Mouse (Mus musculus): ENCODE data around the gene Srp54a. TPM values are rescaled to one million over a fixed set of nuclear protein-coding genes. Genes with fewer than 3 reads are reported as not detected.
"Not testable (repeated sequence)": the region's sequence is repeated elsewhere in the genome, so short reads cannot be mapped to it uniquely, and the experiment has no call there.

Gene Srp54a
- polyA plus RNA-seq, 1 experiment from 2014 or later, result 124 TPM

- no CpG with 5 or more reads among the region's 40 CpGs for WGBS
- H3K27ac ChIP-seq (replicated peaks); H3K9me3 ChIP-seq (ENCODE audit: control insufficient read depth, low read length); H3K4me1 ChIP-seq (replicated peaks; ENCODE audit: control insufficient read depth, insufficient read depth); H3K9ac ChIP-seq (ENCODE audit: low read length); H3K36me3 ChIP-seq (ENCODE audit: control insufficient read depth, insufficient read depth, low read length); H3K27me3 ChIP-seq (ENCODE audit: control insufficient read depth, insufficient read depth, low read length); H3K4me3 ChIP-seq (ENCODE audit: low read depth, low read length); H3K4me2 ChIP-seq (replicated peaks; ENCODE audit: low read depth); DNase-seq (ENCODE audit: low spot score): not testable (repeated sequence)
- ATAC-seq (ENCODE audit: low FRiP score, low TSS enrichment), result peak; percentile 99
Measured at GRCm38 (mm10) chr12:55124242-55124641, 44.2 kb downstream of the Srp54a start, which contains the start of gene Fam177a. Fam177a (plus strand) TSS chr12:55124469.

DNA sequence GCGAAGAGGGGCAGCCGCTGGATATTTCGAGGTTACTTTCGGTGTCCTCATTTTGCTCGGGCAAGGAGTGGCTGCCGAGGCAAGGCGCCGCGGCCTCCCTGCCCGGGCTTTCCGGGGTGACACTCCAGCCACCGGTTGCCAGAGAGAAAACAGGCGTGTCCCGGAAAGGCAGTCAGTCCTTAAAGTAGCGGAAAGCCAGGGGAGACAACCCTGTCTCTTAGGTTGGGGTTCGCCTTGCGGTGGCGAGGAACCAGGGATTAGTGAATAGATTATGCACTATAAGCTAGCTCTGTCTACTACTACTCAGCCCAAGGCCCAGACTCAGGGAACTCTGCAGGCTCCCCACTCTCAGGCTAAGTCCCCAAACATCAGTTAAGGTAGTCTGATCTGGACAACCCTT lies 44.7 kb downstream of the Srp54a start:
- not testable (repeated sequence) for H3K27me3 ChIP-seq (ENCODE audit: control insufficient read depth, insufficient read depth, low read length); H3K27ac ChIP-seq (replicated peaks); DNase-seq (ENCODE audit: low spot score); H3K9ac ChIP-seq (ENCODE audit: low read length); H3K4me3 ChIP-seq (ENCODE audit: low read depth, low read length); H3K36me3 ChIP-seq (ENCODE audit: control insufficient read depth, insufficient read depth, low read length); H3K9me3 ChIP-seq (ENCODE audit: control insufficient read depth, low read length); H3K4me2 ChIP-seq (replicated peaks; ENCODE audit: low read depth); H3K4me1 ChIP-seq (replicated peaks; ENCODE audit: control insufficient read depth, insufficient read depth)
- WGBS, result no CpG with 5 or more reads among the region's 18 CpGs
- peak; percentile 71 for ATAC-seq (ENCODE audit: low FRiP score, low TSS enrichment)

DNA sequence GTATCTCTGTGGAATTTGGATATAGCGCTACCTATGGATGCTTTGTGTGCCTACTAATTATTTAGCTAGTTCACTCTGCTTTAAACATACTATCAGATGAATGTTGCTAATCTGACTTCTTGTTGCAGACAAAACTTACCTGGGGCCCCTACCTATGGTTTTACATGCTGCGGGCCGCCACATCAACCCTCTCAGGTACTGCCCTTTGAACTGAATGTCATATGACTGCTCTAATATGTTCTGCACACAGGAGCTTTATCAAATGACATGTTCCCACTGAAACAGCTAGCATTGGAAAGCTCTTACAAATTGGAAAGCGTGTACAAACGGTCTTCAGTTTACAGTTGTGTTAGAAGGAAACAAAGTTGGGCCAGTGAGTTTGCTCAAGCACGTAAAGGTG lies 55.5 kb downstream of the Srp54a start:
- H3K4me1 ChIP-seq (replicated peaks; ENCODE audit: control insufficient read depth, insufficient read depth), result not testable (repeated sequence)

GRCm38 (mm10) chr12:55137859-55138258 lies 57.8 kb downstream of the Srp54a start:
- not testable (repeated sequence) for H3K9me3 ChIP-seq (ENCODE audit: control insufficient read depth, low read length); DNase-seq (ENCODE audit: low spot score); H3K36me3 ChIP-seq (ENCODE audit: control insufficient read depth, insufficient read depth, low read length); ATAC-seq (ENCODE audit: low FRiP score, low TSS enrichment); H3K4me1 ChIP-seq (replicated peaks; ENCODE audit: control insufficient read depth, insufficient read depth); H3K27me3 ChIP-seq (ENCODE audit: control insufficient read depth, insufficient read depth, low read length); H3K9ac ChIP-seq (ENCODE audit: low read length); H3K27ac ChIP-seq (replicated peaks); H3K4me3 ChIP-seq (ENCODE audit: low read depth, low read length); H3K4me2 ChIP-seq (replicated peaks; ENCODE audit: low read depth)
- WGBS, result no CpG with 5 or more reads among the region's 6 CpGs

More for the DNA sequence above, 55.5 kb downstream of the Srp54a start:
- H3K9ac ChIP-seq (ENCODE audit: low read length); H3K9me3 ChIP-seq (ENCODE audit: control insufficient read depth, low read length); ATAC-seq (ENCODE audit: low FRiP score, low TSS enrichment); H3K4me2 ChIP-seq (replicated peaks; ENCODE audit: low read depth); H3K27me3 ChIP-seq (ENCODE audit: control insufficient read depth, insufficient read depth, low read length); H3K4me3 ChIP-seq (ENCODE audit: low read depth, low read length); H3K36me3 ChIP-seq (ENCODE audit: control insufficient read depth, insufficient read depth, low read length); DNase-seq (ENCODE audit: low spot score); H3K27ac ChIP-seq (replicated peaks): not testable (repeated sequence)
- WGBS, result no CpG with 5 or more reads among the region's 6 CpGs

- not testable (repeated sequence) for H3K9ac ChIP-seq (ENCODE audit: low read length); H3K27ac ChIP-seq (replicated peaks); H3K4me2 ChIP-seq (replicated peaks; ENCODE audit: low read depth); H3K27me3 ChIP-seq (ENCODE audit: control insufficient read depth, insufficient read depth, low read length); DNase-seq (ENCODE audit: low spot score); H3K4me1 ChIP-seq (replicated peaks; ENCODE audit: control insufficient read depth, insufficient read depth); H3K9me3 ChIP-seq (ENCODE audit: control insufficient read depth, low read length); H3K4me3 ChIP-seq (ENCODE audit: low read depth, low read length); H3K36me3 ChIP-seq (ENCODE audit: control insufficient read depth, insufficient read depth, low read length)
- peak; percentile 98 for ATAC-seq (ENCODE audit: low FRiP score, low TSS enrichment)
- WGBS, result no CpG with 5 or more reads among the region's 57 CpGs
Measured at GRCm38 (mm10) chr12:55154559-55155448, 74.7 kb downstream of the Srp54a start, which contains the start of gene Srp54b. Srp54b (plus strand) TSS chr12:55155104.

GRCm38 (mm10) chr12:55155449-55155783 lies 75.4 kb downstream of the Srp54a start:
- WGBS, result 0% methylated on average over 8 of the region's 24 CpGs
- not testable (repeated sequence) for H3K27me3 ChIP-seq (ENCODE audit: control insufficient read depth, insufficient read depth, low read length); DNase-seq (ENCODE audit: low spot score); H3K36me3 ChIP-seq (ENCODE audit: control insufficient read depth, insufficient read depth, low read length); H3K4me1 ChIP-seq (replicated peaks; ENCODE audit: control insufficient read depth, insufficient read depth); H3K4me3 ChIP-seq (ENCODE audit: low read depth, low read length); H3K9ac ChIP-seq (ENCODE audit: low read length); H3K27ac ChIP-seq (replicated peaks); H3K4me2 ChIP-seq (replicated peaks; ENCODE audit: low read depth); H3K9me3 ChIP-seq (ENCODE audit: control insufficient read depth, low read length)
- ATAC-seq (ENCODE audit: low FRiP score, low TSS enrichment), result peak; percentile 61

Other genes starting within 250 kb of the Srp54a start
- 127 and 132 TPM in 2 replicates for gene Cfl2, start 217.4 kb upstream of the Srp54a start, polyA plus RNA-seq (2015; fragmentation: Nextera tagmentation; extraction: Ambion mirVana)
- 0.64 and 0.80 TPM in 2 replicates for gene Gm20403, start 93.7 kb upstream of the Srp54a start, polyA plus RNA-seq (2015; fragmentation: Nextera tagmentation; extraction: Ambion mirVana)
- gene Baz1a, start 65.9 kb upstream of the Srp54a start, polyA plus RNA-seq (2015; fragmentation: Nextera tagmentation; extraction: Ambion mirVana), result 13.0 and 14.0 TPM in 2 replicates
- gene 2700097O09Rik, start 152 bp upstream of the Srp54a start, polyA plus RNA-seq (2015; fragmentation: Nextera tagmentation; extraction: Ambion mirVana), result 9.8 and 11.2 TPM in 2 replicates
- gene Fam177a, start 44.2 kb downstream of the Srp54a start, polyA plus RNA-seq (2015; fragmentation: Nextera tagmentation; extraction: Ambion mirVana), result 28.1 and 30.2 TPM in 2 replicates
- 43.6 and 44.8 TPM in 2 replicates for gene Srp54b, start 74.8 kb downstream of the Srp54a start, polyA plus RNA-seq (2015; fragmentation: Nextera tagmentation; extraction: Ambion mirVana)
- not detected in 2 replicates for gene 1700047I17Rik2, start 119.3 kb downstream of the Srp54a start, polyA plus RNA-seq (2015; fragmentation: Nextera tagmentation; extraction: Ambion mirVana)
- 61.4 and 61.6 TPM in 2 replicates for gene Srp54c, start 149.9 kb downstream of the Srp54a start, polyA plus RNA-seq (2015; fragmentation: Nextera tagmentation; extraction: Ambion mirVana)
- 30.0 and 30.2 TPM in 2 replicates for gene 1110008L16Rik, start 219.3 kb downstream of the Srp54a start, polyA plus RNA-seq (2015; fragmentation: Nextera tagmentation; extraction: Ambion mirVana)
- gene Ppp2r3c, start 222.7 kb downstream of the Srp54a start, polyA plus RNA-seq (2015; fragmentation: Nextera tagmentation; extraction: Ambion mirVana), result 7.2 and 8.0 TPM in 2 replicates